Mouse (Mus musculus): ENCODE measurements around the gene Btbd9. TPM values are rescaled to one million over a fixed set of nuclear protein-coding genes. Genes with fewer than 3 reads are reported as not detected.

The Btbd9 gene
- polyA plus RNA-seq, 1 experiment from 2014 or later: 51.9 TPM

- no peak for DNase-seq (ENCODE audit: low spot score)
These were observed 360.5 kb downstream of the Btbd9 start for GRCm38 (mm10) chr17:30215741-30216140.

- no peak for DNase-seq (ENCODE audit: low spot score)
These were observed 361.9 kb downstream of the Btbd9 start for GRCm38 (mm10) chr17:30214393-30214792.

- no peak for DNase-seq (ENCODE audit: low spot score)
These were observed 362.9 kb downstream of the Btbd9 start for GRCm38 (mm10) chr17:30213371-30213770.

GRCm38 (mm10) chr17:30212647-30213046 is 363.6 kb downstream of the Btbd9 start:
- no peak for DNase-seq (ENCODE audit: low spot score)

GRCm38 (mm10) chr17:30210936-30211335 is 365.4 kb downstream of the Btbd9 start:
- DNase-seq (ENCODE audit: low spot score): no peak

- no peak for DNase-seq (ENCODE audit: low spot score)
These were observed 366.0 kb downstream of the Btbd9 start for GRCm38 (mm10) chr17:30210262-30210661.

- no peak for DNase-seq (ENCODE audit: low spot score)
These were observed 371.0 kb downstream of the Btbd9 start for GRCm38 (mm10) chr17:30205062-30205825.

GRCm38 (mm10) chr17:30200283-30200682 is 376.0 kb downstream of the Btbd9 start:
- DNase-seq (ENCODE audit: low spot score): no peak

GRCm38 (mm10) chr17:30199374-30200247 is 376.7 kb downstream of the Btbd9 start:
- peak; percentile 34 for DNase-seq (ENCODE audit: low spot score)

- no peak for DNase-seq (ENCODE audit: low spot score)
These were observed 377.9 kb downstream of the Btbd9 start for GRCm38 (mm10) chr17:30198422-30198821.

- DNase-seq (ENCODE audit: low spot score): peak; percentile 65
These were observed 378.8 kb downstream of the Btbd9 start for GRCm38 (mm10) chr17:30197280-30198030.

- DNase-seq (ENCODE audit: low spot score): peak; percentile 23
These were observed 379.6 kb downstream of the Btbd9 start for GRCm38 (mm10) chr17:30196401-30197279.

- no peak for DNase-seq (ENCODE audit: low spot score)
These were observed 380.6 kb downstream of the Btbd9 start for GRCm38 (mm10) chr17:30195591-30196183.

- no peak for DNase-seq (ENCODE audit: low spot score)
These were observed 381.5 kb downstream of the Btbd9 start for GRCm38 (mm10) chr17:30194629-30195445.

GRCm38 (mm10) chr17:30194091-30194490 is 382.2 kb downstream of the Btbd9 start:
- DNase-seq (ENCODE audit: low spot score): no peak

- DNase-seq (ENCODE audit: low spot score): no peak
These were observed 382.7 kb downstream of the Btbd9 start for GRCm38 (mm10) chr17:30193615-30194014.

GRCm38 (mm10) chr17:30192416-30193005 is 383.8 kb downstream of the Btbd9 start:
- DNase-seq (ENCODE audit: low spot score): no peak

GRCm38 (mm10) chr17:30191097-30191640 is 385.1 kb downstream of the Btbd9 start:
- DNase-seq (ENCODE audit: low spot score): no peak
